ENCODE assay signal across 1 mouse cellular context in the genomic region with DNA sequence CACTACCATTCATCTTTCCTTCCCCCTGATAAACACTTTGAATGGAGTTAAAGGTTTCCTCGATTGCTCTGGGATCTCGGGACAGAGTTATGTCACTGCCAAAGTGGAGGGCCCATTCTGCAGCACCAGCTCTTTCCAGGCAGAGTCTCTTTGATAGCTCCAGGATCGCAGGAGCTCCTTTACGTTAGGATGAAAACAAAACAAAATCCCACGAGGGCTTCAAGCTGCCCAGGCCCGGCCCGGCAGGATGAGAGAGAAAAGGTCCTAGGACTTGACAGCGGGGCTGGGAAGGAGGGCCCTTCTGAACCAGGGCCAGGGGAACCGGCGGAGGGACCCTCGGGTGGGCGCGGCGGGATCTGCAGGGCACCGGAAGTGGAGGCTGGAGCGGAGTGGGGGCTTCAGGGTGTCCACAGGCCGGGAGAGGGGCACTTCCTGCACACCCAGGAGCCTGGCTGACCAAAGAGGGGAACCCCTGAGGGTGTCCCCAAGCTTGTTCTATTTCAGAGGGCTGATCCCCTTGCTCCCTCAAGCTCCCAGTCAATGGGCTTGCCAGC.
TF ChIP-seq lines count a peak whose summit lies in the region.

No protein-coding gene starts in this region.

TF ChIP-seq in MEL, 35 proteins besides CTCF, POLR2A, EP300 and RAD21 (continued from another document):
- TF ChIP-seq TBP (IDR thresholded peaks at IDR 0.05; ENCODE audit: low read depth, low read length) (peak; percentile 0; the same call in 1 of the 2 replicates), USF2 (IDR thresholded peaks at IDR 0.05; ENCODE audit: borderline replicate concordance in 1 of 2, insufficient read depth in 1 of 2, low read depth in 1 of 2, low read length in 2 of 2) (no peak)
